Mouse (Mus musculus) small intestine, adult 10 weeks (tissue): Measurements from ENCODE around the gene Il2rb. TPM values are rescaled to one million over a fixed set of nuclear protein-coding genes. Genes with fewer than 3 reads are reported as not detected.

Source experiments
- polyA plus RNA-seq: library from polyadenylated mRNA; stranded (reverse); fragments of 350-450 nt; fragmentation: Illumina TruSeq; extraction: RNeasy Lipid Tissue Mini Kit (QIAGEN cat#74804); gene quantifications from one replicate; pipeline ENCODE4 v1.2.3, GENCODE M21; 2014; ENCODE audit warnings: low replicate concordance

Gene Il2rb
- 0.93 TPM for polyA plus RNA-seq

GRCm38 (mm10) chr15:78494968-78495406 lies at the start of gene Il2rb:
TSS of gene Il2rb (minus strand) at chr15:78495271.

DNA sequence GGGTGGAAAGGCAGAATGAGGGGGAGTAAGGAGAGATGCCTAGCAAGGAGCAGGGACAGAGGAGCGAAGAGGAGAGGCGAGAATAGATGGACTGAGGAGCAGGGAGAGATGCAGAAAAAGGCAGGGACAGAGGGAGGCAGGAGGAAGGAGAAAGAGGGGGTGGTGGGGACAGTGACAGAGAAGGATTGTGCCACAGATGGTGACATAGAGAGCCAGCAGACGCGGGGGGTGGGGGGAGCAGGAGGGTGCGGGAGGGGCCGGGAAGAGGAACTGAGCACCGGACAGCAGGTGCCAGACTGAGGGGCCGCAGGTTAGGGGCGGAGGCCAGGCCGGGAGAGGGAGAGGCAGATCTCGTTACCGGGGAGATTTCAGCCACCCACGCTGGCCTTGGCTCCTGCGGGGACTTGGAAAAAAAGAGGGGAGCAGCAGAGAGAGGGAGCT lies 49.5 kb upstream of the Il2rb start, which contains the start of gene Sstr3:
Gene Sstr3 (minus strand): TSS at position 125 of the 441 bp plus-strand sequence.

DNA sequence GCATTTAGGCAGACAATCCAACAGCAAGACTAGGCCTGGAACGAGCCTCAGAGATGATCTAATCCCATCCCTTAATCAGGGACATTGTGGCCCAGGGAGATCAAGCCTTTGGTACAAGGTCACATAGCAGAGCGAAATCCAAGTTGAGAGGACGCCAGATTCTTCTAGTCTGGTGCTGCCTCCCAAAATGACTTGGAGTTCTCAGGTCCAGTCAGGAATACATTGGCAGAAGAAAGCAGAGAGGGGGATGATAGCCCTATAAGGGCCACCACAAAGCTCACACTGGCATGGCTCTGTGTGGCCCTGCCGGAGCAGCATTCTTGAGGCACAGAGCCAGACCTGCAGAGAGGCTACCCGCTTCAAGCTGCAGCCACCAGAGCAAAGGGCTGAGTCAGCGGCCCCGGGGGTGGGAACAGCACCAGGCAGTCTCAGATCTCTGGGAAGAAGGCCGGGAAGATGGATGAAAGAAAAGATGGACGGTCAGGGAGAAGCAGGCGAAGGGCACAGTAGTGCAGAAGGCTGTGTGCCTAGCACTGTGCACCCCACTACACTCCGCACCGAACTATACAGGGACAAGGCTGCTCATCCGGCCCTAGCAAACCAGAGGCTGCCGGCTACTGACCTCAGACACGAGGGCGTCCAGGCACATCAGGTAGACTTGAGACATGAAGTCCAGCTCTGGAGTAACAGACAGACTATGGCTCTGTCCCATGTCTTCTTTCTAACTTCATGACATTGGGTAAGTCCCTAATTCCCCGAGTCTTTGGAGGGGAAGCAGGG lies 35.8 kb upstream of the Il2rb start, which contains the start of gene C1qtnf6:
Gene C1qtnf6 (minus strand): TSS at position 746 of the 780 bp plus-strand sequence.

DNA sequence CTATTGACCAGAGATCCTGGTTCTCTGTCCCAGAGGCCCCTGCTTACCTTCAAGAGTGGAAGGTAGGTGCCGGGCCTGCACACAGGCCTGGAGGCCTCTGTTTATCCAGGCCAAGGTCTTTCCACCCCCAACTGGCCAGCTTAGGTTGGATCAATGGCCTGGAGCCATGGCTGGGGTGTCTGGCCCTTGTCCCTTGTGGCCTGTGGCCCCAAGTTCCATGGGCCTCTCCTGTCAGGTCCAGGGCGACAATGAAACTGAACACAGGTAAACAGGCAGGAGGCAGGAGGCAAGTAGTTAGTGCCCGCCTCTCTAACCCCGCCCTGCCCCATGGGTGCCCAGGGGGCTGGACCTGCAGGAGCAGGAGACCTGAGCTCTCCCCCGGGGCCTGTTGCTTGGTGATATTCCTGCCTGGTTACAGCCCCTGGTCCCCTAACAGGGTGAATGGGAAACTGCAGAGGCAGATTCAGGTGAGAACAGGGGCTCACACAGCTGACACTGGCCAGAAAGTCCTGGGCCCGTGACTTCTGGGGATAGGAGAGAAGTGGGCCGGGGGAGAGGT lies 26.6 kb downstream of the Il2rb start, which contains the start of gene Tmprss6:
Gene Tmprss6 (minus strand): TSS at position 256 of the 559 bp plus-strand sequence.

Other genes with a start within 250 kb of the Il2rb start
- gene Csf2rb2, start 189.6 kb downstream of the Il2rb start, polyA plus RNA-seq = 1.2 TPM
- 2.9 TPM for gene Csf2rb, start 169.5 kb downstream of the Il2rb start, polyA plus RNA-seq
- gene Tex33, start 99.4 kb downstream of the Il2rb start, polyA plus RNA-seq = not detected
- gene Tst, start 89.4 kb downstream of the Il2rb start, polyA plus RNA-seq = 0.33 TPM
- gene Mpst, start 88.9 kb downstream of the Il2rb start, polyA plus RNA-seq = not detected
- not detected for gene Kctd17, start 66.7 kb downstream of the Il2rb start, polyA plus RNA-seq
- gene Tmprss6, start 26.6 kb downstream of the Il2rb start, polyA plus RNA-seq = not detected
- 0.93 TPM for gene C1qtnf6, start 36.1 kb upstream of the Il2rb start, polyA plus RNA-seq
- not detected for gene Sstr3, start 49.4 kb upstream of the Il2rb start, polyA plus RNA-seq
- 1.7 TPM for gene Rac2, start 77.5 kb upstream of the Il2rb start, polyA plus RNA-seq
- gene Cyth4, start 101.8 kb upstream of the Il2rb start, polyA plus RNA-seq = 1.2 TPM
- not detected for gene Elfn2, start 223.5 kb upstream of the Il2rb start, polyA plus RNA-seq